Mouse (Mus musculus) kidney, embryonic 14.5 days (tissue): ENCODE measurements at regions not wholly inside any gene's neighbourhood (a gene's known extent, or its start where the extent isn't known, plus 50 kb on each side); places are given as distances from the start of the nearest gene placed in this dataset.
"Not testable (repeated sequence)": the region's sequence is repeated elsewhere in the genome, so short reads cannot be mapped to it uniquely, and the experiment has no call there.

Source experiments
- ATAC-seq: fragments of 200-750 bp; cut with Nextera tagmentation; 2 replicates; pipeline ENCODE4 v1.8.0; 2017; ENCODE audit warnings: moderate number of reproducible peaks, mild to moderate bottlenecking, moderate TSS enrichment, moderate library complexity; ENCODE audit not compliant: low FRiP score, low TSS enrichment
- H3K27ac ChIP-seq: fragments of 300-500 bp; sonication (generic); 2 replicates; pipeline ENCODE4 v1.5.1; 2014; ENCODE audit warnings: low read depth, mild to moderate bottlenecking, low read length, moderate library complexity, mixed read lengths
- H3K27me3 ChIP-seq: fragments of 300-500 bp; sonication (generic); 2 replicates; pipeline ENCODE4 v1.6.1; 2014; ENCODE audit warnings: mild to moderate bottlenecking, low read length; ENCODE audit not compliant: control insufficient read depth, insufficient read depth
- H3K36me3 ChIP-seq: fragments of 300-500 bp; sonication (generic); 2 replicates; pipeline ENCODE4 v1.6.1; 2014; ENCODE audit warnings: low read length, mixed read lengths; ENCODE audit not compliant: control insufficient read depth, insufficient read depth
- H3K4me1 ChIP-seq: fragments of 300-500 bp; sonication (generic); 2 replicates; pipeline ENCODE4 v1.6.1; 2014; ENCODE audit warnings: low read length, mixed read lengths; ENCODE audit not compliant: control insufficient read depth, insufficient read depth
- H3K4me2 ChIP-seq: fragments of 300-500 bp; sonication (generic); replicated peaks from 2 replicates; pipeline ENCODE4 v1.6.1; 2014; ENCODE audit warnings: low read depth, mild to moderate bottlenecking, low read length
- H3K4me3 ChIP-seq: fragments of 300-500 bp; sonication (generic); 2 replicates; pipeline ENCODE4 v1.5.1; 2014; ENCODE audit warnings: mild to moderate bottlenecking, low read length
- H3K9ac ChIP-seq: fragments of 300-500 bp; sonication (generic); 2 replicates; pipeline ENCODE4 v1.6.1; 2014; ENCODE audit warnings: low read depth, mild to moderate bottlenecking, low read length, moderate library complexity
- H3K9me3 ChIP-seq: fragments of 300-500 bp; sonication (generic); 2 replicates; pipeline ENCODE4 v1.6.1; 2016; ENCODE audit warnings: low read length; ENCODE audit not compliant: control insufficient read depth
- WGBS: fragments of 180-500 bp; shearing (Covaris S2); extraction: QIAGEN DNeasy Blood & Tissue Kit; methylation state at CpG from one replicate; pipeline ENCODE4 v1.1.7; 2014; 5-methylcytosine and 5-hydroxymethylcytosine counted together

- Histone ChIP-seq H3K36me3 (no peaks in the 10 kb centered on the region), H3K27ac (no peak overlapping the region), H3K9ac (no peak overlapping the region), H3K4me1 (no peaks in the 10 kb centered on the region), H3K4me2 (no peak overlapping the region), H3K27me3 (no peaks in the 10 kb centered on the region), H3K4me3 (no peak overlapping the region), H3K9me3 (no peaks in the 10 kb centered on the region)
- 82% methylated on average over 3 of the region's 3 CpGs for WGBS
- ATAC-seq, result no peak
Observed at GRCm38 (mm10) chr12:64788761-64789160, 128.9 kb upstream of the Gm527 start.

GRCm38 (mm10) chr12:64808492-64808891, 109.2 kb upstream of the Gm527 start:
- not testable (repeated sequence) for H3K36me3 ChIP-seq, H3K9me3 ChIP-seq, H3K9ac ChIP-seq, H3K27ac ChIP-seq, H3K4me1 ChIP-seq, H3K4me2 ChIP-seq, H3K27me3 ChIP-seq, H3K4me3 ChIP-seq, ATAC-seq
- 52% methylated on average over 2 of the region's 2 CpGs for WGBS

- H3K4me3 ChIP-seq, result no peak overlapping the region
- no peak overlapping the region for H3K4me2 ChIP-seq
- no peak for ATAC-seq
- H3K27me3 ChIP-seq, result no peaks in the 10 kb centered on the region
- WGBS, result 67% methylated on average over 1 of the region's 1 CpGs
- H3K9me3 ChIP-seq, result no peaks in the 10 kb centered on the region
- no peak overlapping the region for H3K27ac ChIP-seq
- no peaks in the 10 kb centered on the region for H3K36me3 ChIP-seq
- no peak overlapping the region for H3K9ac ChIP-seq
- no peaks in the 10 kb centered on the region for H3K4me1 ChIP-seq
Observed at GRCm38 (mm10) chr12:64810081-64810480, 107.6 kb upstream of the Gm527 start.

- no peak overlapping the region for H3K9ac ChIP-seq
- ATAC-seq, result no peak
- H3K27ac ChIP-seq, result no peak overlapping the region
- H3K36me3 ChIP-seq, result no peaks in the 10 kb centered on the region
- H3K4me3 ChIP-seq, result no peak overlapping the region
- 72% methylated on average over 6 of the region's 6 CpGs for WGBS
- no peak overlapping the region for H3K4me2 ChIP-seq
- H3K9me3 ChIP-seq, result no peaks in the 10 kb centered on the region
- H3K4me1 ChIP-seq, result no peaks in the 10 kb centered on the region
- no peaks in the 10 kb centered on the region for H3K27me3 ChIP-seq
Observed at GRCm38 (mm10) chr12:64815871-64816270, 101.8 kb upstream of the Gm527 start.

- Histone ChIP-seq H3K27me3 (no peaks in the 10 kb centered on the region), H3K9ac (no peak overlapping the region), H3K36me3 (no peaks in the 10 kb centered on the region), H3K4me1 (no peaks in the 10 kb centered on the region), H3K4me2 (no peak overlapping the region), H3K9me3 (no peaks in the 10 kb centered on the region), H3K27ac (no peak overlapping the region), H3K4me3 (no peak overlapping the region)
- WGBS, result 61% methylated on average over 9 of the region's 9 CpGs
- ATAC-seq, result no peak
Observed at GRCm38 (mm10) chr12:64817056-64817810, 100.5 kb upstream of the Gm527 start.

GRCm38 (mm10) chr12:64820722-64821121, 97.0 kb upstream of the Gm527 start:
- Histone ChIP-seq H3K27me3 (no peaks in the 10 kb centered on the region), H3K36me3 (no peaks in the 10 kb centered on the region), H3K9ac (no peak overlapping the region), H3K4me3 (no peak overlapping the region), H3K4me2 (no peak overlapping the region), H3K27ac (no peak overlapping the region), H3K9me3 (no peaks in the 10 kb centered on the region), H3K4me1 (no peaks in the 10 kb centered on the region)
- WGBS, result 78% methylated on average over 5 of the region's 5 CpGs
- no peak for ATAC-seq

- H3K36me3 ChIP-seq, result no peaks in the 10 kb centered on the region
- no peaks in the 10 kb centered on the region for H3K27me3 ChIP-seq
- 8% methylated on average over 1 of the region's 1 CpGs for WGBS
- no peak overlapping the region for H3K9ac ChIP-seq
- no peak overlapping the region for H3K4me3 ChIP-seq
- H3K4me2 ChIP-seq, result no peak overlapping the region
- no peaks in the 10 kb centered on the region for H3K4me1 ChIP-seq
- H3K27ac ChIP-seq, result no peak overlapping the region
- ATAC-seq, result peak; percentile 82
- no peaks in the 10 kb centered on the region for H3K9me3 ChIP-seq
Observed at GRCm38 (mm10) chr12:64829662-64830249, 88.0 kb upstream of the Gm527 start.

- Histone ChIP-seq H3K27ac (no peak overlapping the region), H3K4me3 (no peak overlapping the region), H3K4me2 (no peak overlapping the region), H3K27me3 (no peaks in the 10 kb centered on the region), H3K9me3 (no peaks in the 10 kb centered on the region), H3K9ac (no peak overlapping the region), H3K36me3 (no peaks in the 10 kb centered on the region), H3K4me1 (no peaks in the 10 kb centered on the region)
- WGBS, result 71% methylated on average over 9 of the region's 9 CpGs
- ATAC-seq, result no peak
Observed at GRCm38 (mm10) chr12:64832313-64833151, 85.2 kb upstream of the Gm527 start.

GRCm38 (mm10) chr12:64857709-64858108, 60.0 kb upstream of the Gm527 start:
- Histone ChIP-seq H3K27me3 (no peaks in the 10 kb centered on the region), H3K4me2 (no peak overlapping the region), H3K9me3 (no peaks in the 10 kb centered on the region), H3K4me3 (no peak overlapping the region), H3K4me1 (no peaks in the 10 kb centered on the region), H3K9ac (no peak overlapping the region), H3K36me3 (no peaks in the 10 kb centered on the region), H3K27ac (no peak overlapping the region)
- ATAC-seq, result no peak
